Mouse (Mus musculus): ENCODE measurements around the gene Rbm33.

The Rbm33 gene

GRCm38 (mm10) chr5:28406662-28407061 is 89.7 kb downstream of the Rbm33 start:
- in situ Hi-C loops (cut with MboI, MseI), result loop anchor here (5.0 kb wide), 1 partner anchor 1026 kb away; the partner anchor contains the start of gene Nom1

GRCm38 (mm10) chr5:28412006-28412685 is 95.2 kb downstream of the Rbm33 start:
- in situ Hi-C loops (cut with MboI, MseI), result no loop called here

DNA sequence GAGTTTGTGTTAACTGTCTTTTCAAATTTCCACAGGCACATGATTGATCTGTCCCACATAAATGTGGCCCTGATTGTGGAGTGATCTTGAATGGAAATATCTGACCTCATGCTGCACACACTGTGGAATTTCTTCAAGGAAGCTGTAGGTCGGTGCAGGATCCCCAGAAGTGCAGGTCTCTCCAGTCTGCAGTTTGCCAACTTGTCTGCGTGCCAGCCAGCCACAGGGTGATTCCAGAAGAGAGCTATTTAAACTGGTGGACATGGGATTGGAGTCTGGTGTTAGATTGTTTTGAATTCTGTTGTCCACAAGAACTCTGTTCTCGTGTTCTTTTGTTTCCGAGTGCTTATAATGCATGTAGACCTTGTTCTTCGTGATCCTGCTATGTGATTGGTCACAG is 96.6 kb downstream of the Rbm33 start:
- in situ Hi-C loops (cut with MboI, MseI), result no loop called here

GRCm38 (mm10) chr5:28414076-28414475 is 97.2 kb downstream of the Rbm33 start:
- in situ Hi-C loops (cut with MboI, MseI), result no loop called here

DNA sequence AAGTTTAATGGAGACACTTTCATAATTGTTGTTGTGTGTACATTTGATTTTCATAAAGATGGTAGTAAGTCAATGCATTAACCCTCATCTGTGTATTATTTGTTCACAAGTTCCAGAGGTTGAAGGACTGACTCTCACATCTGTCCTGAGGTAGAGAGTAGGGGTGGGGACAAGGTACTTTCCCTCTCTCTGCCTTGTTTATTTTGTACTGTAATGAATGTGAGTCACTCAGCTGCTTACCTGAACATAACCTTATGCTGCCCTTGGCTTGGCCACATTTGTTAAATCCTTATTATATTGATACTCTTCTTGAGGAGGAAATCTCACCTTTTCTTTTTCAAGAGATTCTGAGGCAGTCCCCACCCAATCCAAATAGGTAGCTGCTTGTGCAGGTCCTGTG is 99.1 kb downstream of the Rbm33 start:
- in situ Hi-C loops (cut with MboI, MseI), result no loop called here

DNA sequence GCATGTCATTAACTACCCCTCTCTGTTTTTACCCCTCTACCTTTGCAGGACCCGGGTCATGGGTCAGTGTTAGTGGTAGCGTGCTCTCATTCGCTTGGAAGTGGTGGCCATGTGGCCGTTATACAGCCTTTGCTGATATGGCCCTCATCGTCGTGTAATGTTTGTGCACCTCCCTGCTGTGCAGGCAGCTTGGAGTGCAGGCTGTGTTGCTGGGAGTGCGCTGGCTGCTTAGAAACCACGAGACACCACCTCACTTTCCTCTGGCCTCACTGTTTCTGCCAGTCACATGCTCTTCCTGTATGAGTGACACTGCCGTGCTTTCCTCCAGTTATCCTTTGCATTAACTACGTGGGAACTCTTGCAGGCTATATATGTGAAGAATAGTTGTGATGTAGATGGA is 101.8 kb downstream of the Rbm33 start:
- in situ Hi-C loops (cut with MboI, MseI), result no loop called here

- in situ Hi-C loops (cut with MboI, MseI), result no loop called here
These were observed 102.8 kb downstream of the Rbm33 start for GRCm38 (mm10) chr5:28419640-28420265.

- in situ Hi-C loops (cut with MboI, MseI), result no loop called here
These were observed 106.9 kb downstream of the Rbm33 start for GRCm38 (mm10) chr5:28423781-28424180.

DNA sequence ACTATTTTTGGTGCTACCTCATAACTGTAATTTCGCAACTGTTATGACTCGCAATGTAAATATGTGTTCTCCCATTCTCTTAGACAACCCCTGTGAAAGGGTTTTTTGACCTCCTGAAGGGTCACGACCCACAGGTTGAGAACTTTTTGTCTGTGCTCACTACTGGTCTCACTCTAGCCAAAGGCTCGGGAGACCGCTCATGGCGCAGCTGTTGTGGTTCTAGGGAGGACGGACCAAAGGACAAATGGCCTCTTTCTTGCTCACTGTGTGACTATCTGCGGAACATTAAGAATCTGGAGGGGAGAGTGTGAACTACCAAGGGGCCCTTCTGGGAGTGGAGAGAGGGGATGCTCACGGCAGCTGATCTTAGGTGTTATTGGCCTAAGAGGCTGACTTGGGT is 109.0 kb downstream of the Rbm33 start:
- in situ Hi-C loops (cut with MboI, MseI), result no loop called here

GRCm38 (mm10) chr5:28450126-28450890 is 133.4 kb downstream of the Rbm33 start:
- in situ Hi-C loops (cut with MboI, MseI), result loop anchor here (5.0 to 25.0 kb wide), 2 partner anchors 842 to 1062 kb away; no protein-coding TSS in a partner anchor

DNA sequence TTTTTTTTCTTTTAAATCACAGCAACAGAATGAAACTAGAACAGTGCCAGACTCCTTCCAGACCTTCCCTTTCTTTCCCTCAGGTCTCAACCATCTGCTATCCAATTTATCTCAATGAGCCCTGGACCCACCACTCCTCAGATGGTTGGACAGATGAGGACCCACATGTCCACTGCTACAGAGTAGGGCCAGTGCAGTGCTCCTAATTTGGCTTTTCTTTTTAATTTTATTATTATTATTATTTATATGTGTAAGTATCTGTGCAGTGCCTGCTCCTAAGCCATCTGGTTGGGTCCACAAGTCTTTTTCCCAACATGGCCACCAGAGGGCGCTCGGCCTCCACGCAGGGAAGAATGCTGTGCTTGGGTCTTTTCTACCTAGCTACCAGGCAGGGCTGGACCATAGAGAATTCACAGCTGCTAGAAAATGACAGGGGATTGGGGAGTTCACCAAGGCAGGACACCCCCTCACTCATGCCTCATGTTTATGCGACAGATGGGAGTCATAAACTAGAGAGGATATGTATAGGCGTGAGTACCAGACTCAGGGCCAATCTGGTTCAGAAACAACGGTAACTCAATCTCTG is 134.2 kb downstream of the Rbm33 start:
- in situ Hi-C loops (cut with MboI, MseI), result loop anchor here (5.0 to 25.0 kb wide), 2 partner anchors 841 to 1061 kb away; no protein-coding TSS in a partner anchor

DNA sequence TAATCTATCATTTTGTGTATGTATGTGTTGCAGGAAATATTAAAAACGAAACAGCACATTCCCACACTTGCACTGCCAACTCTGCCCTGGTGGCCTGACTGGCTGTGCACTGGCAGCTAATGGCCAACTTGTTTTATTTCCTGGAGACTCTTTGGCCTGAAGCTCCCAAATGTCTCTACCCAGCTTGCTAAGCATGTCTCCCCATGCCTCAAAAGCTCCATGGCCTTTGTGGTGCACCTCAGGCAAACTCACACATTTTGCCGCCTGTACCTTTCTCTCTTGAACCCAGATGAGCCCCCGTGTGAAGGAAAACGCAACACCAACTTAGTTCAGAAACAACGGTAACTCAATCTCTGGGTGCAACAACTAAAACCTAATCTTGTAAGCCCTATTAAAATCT is 136.2 kb downstream of the Rbm33 start:
- in situ Hi-C loops (cut with MboI, MseI), result loop anchor here (5.0 to 25.0 kb wide), 2 partner anchors 839 to 1059 kb away; no protein-coding TSS in a partner anchor

DNA sequence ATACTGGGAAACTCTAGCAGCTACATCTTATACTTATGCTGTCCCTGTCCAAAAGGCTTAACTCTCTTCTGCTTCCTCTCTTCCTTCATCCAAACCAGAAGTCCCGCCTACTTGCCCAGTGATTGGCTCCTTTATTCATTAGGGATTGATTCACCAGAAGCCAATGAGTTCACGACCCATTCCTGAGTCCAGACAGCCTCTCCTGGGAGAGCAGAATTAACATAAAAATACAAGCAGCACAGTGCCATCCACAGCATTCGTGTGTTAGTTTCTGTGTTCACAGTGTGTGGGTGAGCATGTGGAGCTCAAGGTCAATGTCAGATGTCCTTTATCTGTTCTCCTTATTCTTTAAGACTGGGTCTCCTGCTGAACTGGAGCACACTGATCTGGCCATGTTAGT is 136.6 kb downstream of the Rbm33 start:
- in situ Hi-C loops (cut with MboI, MseI), result loop anchor here (5.0 to 25.0 kb wide), 2 partner anchors 839 to 1059 kb away; no protein-coding TSS in a partner anchor

DNA sequence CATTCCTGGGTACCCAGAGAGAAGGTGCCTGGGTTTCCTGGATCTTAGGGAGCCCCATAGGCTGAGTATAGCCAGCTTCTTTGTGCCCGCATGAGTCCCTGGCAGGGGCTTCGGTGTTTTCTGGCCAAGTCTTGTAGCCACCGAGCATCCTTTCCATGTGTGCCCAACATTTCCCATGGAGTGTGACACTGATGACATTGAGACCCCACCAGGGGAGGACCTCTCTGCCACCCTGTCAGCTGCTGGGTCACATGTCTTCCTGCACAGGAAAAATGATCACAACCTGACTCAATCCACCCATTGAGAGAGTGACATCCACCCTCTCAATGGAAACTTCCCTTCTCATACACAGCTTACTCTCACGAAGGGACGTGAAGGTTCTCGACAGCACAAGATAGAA is 137.6 kb downstream of the Rbm33 start:
- in situ Hi-C loops (cut with MboI, MseI), result loop anchor here (5.0 to 25.0 kb wide), 2 partner anchors 838 to 1058 kb away; no protein-coding TSS in a partner anchor

DNA sequence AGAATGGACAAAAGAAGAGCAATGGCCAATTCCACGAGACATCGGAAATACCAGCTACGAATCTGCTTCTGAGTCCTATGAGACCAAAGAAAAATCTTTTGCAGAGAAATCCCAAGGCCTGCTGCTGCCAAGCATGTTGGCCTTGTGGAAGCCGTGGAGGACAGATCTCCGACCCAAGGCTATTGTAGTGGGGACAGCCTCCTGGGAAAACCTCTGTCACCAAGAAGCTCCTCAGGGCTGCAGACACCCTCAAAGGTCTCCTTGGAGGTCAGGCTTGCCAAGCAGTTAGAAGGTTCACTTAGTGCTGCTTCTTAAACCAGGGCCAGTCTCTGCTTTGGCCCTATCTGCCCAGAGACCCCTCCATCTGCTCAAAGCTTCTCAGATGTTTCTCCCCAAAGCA is 138.8 kb downstream of the Rbm33 start:
- in situ Hi-C loops (cut with MboI, MseI), result loop anchor here (25.0 kb wide), 1 partner anchor 1057 kb away; no protein-coding TSS in a partner anchor

DNA sequence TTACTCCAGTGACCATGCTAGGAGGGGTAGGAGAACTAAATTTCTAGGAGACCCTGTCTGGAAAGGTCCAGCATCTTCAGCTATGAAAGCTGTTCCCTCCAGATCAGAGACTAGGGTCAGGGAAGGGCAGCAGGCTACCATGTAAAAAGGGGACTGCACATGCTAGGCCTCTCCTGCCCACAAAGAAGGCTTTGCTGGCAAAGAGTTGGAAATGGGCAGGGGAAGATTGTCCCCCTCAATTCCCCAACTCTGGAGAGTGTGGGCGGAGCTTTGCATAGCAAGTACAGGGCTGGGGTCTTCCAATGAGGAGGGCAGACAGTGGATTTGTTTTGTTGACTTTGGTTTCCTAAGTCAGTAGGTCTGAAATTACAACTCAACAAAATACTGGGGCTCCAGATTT is 139.4 kb downstream of the Rbm33 start:
- in situ Hi-C loops (cut with MboI, MseI), result loop anchor here (25.0 kb wide), 1 partner anchor 1056 kb away; no protein-coding TSS in a partner anchor

DNA sequence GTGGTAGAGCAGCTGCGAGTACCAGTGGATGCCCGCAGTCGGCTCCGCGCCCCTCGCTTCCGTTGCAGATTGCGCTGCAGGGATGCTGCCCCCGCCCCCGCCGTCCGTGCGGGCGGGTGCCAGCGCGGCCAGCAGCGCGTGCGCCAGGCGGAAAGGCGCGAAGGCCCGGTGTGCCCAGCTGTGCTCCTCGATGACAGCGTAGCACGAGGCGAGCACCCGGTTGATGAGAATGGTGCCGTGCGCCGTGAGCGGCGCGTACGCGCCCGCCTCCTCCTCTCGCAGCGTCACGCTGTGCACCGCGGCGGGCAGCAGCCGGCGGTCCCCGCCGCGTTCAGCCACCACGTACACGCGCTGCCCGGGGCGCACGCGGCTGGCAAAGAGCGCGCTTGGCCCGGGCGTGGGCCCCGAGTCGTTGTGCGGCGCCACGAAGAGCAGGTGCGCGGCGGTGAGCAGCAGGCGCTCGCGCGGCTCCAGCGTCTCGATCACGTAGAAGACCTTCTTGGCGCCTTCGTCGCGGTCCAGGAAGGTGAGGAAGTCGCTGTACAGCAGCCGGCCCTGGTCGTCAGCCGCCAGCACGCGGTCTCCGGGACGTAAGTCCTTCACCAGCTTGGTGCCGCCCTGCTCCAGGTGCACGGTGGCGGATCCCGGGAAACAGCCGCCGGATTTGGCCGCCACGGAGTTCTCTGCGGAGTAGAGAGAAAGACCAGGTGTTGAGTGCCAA is 141.2 kb downstream of the Rbm33 start:
- in situ Hi-C loops (cut with MboI, MseI), result loop anchor here (25.0 kb wide), 1 partner anchor 1054 kb away; no protein-coding TSS in a partner anchor

DNA sequence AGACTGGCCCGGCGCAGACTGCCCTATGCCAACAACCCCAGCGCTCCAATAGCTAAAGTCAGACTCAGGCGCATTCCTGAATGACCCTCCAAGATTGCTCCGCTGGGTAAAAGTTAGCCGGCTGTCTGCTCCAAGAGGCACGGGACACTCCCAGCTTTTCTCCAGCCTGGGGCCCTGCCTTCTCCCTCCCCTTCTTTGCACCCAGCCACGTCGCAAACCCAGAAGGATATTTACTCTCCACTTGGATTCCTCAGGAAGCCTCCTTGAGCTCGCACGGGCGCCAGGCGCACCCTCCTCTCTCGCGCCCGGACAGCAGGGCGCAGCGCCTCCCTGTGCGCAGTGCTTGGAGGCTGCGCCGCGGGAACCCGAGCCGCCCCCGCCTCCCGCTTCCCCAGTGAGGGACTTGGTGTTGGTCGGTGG is 141.9 kb downstream of the Rbm33 start:
- in situ Hi-C loops (cut with MboI, MseI), result loop anchor here (25.0 kb wide), 1 partner anchor 1053 kb away; no protein-coding TSS in a partner anchor

DNA sequence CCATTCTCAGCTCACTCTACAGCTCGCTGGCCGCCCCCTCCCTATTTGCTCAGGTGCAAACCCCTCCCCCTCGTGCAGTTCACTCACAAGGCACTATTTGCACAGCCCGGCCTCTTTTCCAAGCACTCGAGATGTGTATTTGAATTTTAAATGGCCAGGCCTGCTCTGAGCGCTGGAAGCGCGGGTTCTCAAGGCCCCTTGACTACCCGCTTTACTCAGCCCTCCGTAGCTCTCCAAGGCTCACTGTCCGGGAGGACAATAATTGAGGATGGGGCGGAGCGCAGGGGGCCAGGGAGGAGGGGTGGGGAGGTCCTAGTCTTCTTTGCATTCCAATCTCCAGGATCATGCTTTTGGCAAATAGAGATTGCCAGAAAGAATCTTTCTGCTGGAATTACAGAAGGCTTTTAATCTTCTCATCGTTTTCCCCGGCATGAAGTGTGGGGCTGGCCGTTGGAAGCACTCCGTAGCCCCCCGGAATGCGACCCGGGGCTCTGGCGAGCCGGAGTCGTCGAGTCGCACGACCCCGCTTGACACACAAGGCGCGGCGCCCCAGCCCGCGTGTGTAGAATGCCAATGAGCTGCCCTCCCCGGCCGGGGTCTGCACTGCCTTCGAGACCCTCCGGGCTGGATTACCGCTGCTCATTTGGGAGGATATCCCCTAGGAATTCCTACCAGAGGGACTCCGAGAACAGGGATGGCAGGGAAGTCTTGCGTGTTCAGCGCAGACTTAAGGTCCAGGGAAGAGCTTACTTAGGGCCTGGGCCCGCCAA is 142.7 kb downstream of the Rbm33 start:
- in situ Hi-C loops (cut with MboI, MseI), result loop anchor here (10.0 to 25.0 kb wide), 2 partner anchors 1053 to 1455 kb away; no protein-coding TSS in a partner anchor
